Mouse (Mus musculus) left cerebral cortex, postnatal 4 days (tissue): ENCODE measurements around the gene Traip. TPM values are rescaled to one million over a fixed set of nuclear protein-coding genes. Genes with fewer than 3 reads are reported as not detected.
"Not testable (repeated sequence)": the region's sequence is repeated elsewhere in the genome, so short reads cannot be mapped to it uniquely, and the experiment has no call there.

Source experiments
- DNase-seq: peaks from one replicate; pipeline ENCODE4 v3.0.0-alpha.2; 2022
- intact Hi-C: fragments of 180-260 bp; cut with DNase I; formaldehyde crosslinking; loops from one replicate; pipeline ENCODE4 v1.15.1; 2025
- total RNA-seq, 2 experiments: library from RNA; stranded (reverse); gene quantifications; 2 replicates each; pipeline ENCODE4 v1.2.3; 2021

Traip gene
- total RNA-seq, 2 experiments from 2014 or later = 21.2 to 21.3 TPM

GRCm38 (mm10) chr9:107992197-107992596 lies 42.3 kb downstream of the Traip start, which contains the start of gene Cdhr4:
TSS of gene Cdhr4 (plus strand) at chr9:107992497.
- intact Hi-C loops = no loop called here

DNA sequence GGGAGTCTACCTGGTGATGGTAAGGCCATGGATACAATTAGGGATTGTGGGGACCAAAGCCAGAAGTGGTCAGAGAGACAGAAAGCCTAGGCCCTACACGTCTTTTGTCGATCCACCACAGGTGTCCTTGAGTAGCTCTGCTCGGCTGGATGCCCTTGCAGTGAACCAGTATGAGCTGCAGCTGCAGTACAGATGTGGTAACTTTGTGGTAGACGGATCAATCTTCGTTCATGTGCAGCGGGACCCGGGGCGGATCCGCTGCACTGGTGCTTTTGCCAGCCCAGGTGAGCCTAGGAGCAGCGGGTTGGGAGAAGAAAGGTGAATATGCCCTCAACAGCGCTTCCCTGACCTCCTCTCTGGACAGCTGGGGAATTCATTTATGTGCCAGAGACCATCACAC lies 43.1 kb downstream of the Traip start:
- intact Hi-C loops = no loop called here
- DNase-seq = no peak

More at GRCm38 (mm10) chr9:107992197-107992596, 42.3 kb downstream of the Traip start, which contains the start of gene Cdhr4:
- DNase-seq = no peak

- intact Hi-C loops = no loop called here
- DNase-seq = no peak
These were observed 44.5 kb downstream of the Traip start for GRCm38 (mm10) chr9:107994464-107994863.

DNA sequence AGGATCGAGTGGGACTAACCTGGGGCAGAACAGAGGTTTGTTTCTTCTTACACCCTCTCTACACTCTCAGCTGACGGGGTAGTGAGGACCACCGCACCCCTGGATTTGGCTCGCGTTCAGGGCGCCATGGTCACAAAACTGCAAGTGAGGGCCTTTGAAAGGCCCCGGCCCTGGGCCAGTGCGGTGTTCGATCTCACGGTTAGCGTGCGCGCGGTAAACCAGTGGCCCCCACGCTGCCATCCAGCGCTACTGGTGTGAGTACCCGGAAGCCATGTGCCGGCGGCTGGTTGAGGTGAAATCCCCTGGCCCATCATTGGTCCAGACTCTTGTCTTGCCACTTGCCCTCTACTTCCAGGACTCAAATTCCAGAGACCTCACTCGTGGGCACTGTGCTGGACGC lies 45.6 kb downstream of the Traip start:
- intact Hi-C loops = no loop called here
- no peak for DNase-seq

DNA sequence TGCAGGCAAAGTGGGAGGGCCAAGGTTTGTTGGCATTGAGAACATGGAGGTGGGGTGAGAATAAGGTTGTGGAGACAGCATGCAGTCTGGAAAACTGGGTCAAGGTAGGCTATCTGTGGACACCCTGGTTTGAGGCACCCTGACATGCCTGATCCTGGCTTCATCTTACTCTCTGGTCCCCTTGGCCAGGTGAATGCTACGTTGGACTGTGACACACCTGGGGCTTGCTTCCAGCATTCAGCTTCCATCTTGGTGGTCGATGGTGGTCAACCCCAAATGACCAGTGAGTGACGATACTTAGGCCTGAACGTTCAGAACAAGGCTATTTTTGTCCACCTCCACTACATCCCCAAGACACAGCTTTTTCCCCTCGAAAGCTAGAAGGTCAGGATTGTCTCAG lies 46.1 kb downstream of the Traip start, which contains the start of gene Gm20662:
Gm20662 (plus strand) TSS at position 301 of the 400 bp plus-strand sequence.
- no peak for DNase-seq
- intact Hi-C loops = no loop called here

DNA sequence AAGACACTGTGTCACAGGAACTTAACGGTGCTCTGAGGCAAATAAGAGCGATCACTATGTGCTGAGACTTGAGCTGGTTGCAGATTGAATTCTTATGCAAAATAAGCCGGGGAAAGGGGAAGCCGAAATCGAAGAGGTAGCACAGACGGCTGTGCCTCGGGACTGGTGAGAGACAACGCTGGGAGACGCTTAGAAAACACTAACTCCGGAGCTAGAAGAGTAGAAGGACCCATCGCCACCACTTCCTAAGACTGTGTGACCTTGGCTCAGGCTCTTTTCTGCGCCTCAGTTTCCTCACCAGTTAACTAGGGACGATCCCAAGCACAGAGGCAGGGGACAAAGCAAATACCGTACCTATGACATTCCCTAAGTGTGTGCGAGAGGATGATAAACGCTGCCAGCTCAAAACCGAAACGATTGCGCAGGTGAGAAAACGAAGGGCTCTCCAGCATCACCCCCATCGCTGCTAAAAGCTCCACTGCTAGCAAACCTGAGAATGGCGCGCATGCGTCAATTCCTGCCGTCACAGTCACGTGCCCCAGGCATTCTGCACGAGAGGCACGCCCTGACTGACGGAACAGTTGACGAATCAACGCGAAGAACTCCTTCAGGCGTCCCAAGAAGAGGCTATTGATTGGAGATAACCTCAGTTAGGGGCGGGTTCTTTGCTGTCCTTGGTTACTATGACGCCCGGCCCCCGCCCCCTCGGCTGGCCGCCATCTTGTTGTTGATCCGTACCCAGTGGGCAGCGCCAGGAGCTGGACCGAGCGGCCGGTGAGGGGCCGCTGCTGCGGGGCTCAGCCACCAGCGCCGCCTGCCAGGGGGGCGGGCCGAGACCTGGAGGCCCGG lies 52.2 kb downstream of the Traip start, which contains the start of gene Ip6k1:
Ip6k1 (plus strand) TSS at position 580 of the 849 bp plus-strand sequence.
- intact Hi-C loops = no loop called here
- peak; percentile 100 for DNase-seq

DNA sequence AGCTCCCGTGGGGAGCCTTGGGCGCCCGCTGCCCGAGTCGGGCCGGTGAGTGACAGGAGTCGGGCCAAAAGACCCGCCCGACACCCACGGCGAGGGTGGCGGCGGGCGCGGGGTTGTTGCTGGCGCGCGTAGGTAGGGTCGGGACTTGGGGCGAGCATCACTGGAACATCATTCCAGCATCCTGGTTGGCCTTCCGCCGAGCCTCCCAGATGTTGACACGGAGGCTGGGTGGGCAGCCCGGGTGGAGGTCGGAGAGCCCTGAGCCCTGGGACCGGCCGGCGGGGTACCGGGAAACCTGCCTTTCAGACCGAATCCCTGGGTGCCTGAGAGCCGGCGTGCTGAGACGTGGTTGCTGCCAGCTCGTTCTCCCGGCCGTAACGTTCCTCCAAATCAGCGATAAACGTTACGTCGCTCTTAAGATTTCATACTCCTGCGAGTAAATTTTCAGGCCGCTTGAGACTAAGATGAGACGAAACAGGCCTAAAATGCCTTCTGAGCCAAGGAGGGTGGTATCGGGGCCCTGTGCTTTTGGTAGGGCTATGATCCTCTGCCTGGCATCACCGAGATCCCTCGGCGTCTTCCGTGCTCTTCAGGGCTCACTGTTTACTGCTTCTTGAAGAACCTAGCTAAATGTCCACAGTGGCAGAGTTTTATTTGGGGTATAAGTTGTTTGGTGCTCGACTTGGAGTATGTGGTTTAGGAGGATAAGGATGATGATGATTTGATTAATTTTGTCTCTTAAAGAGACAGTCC lies 53.0 kb downstream of the Traip start:
- intact Hi-C loops = no loop called here
- DNase-seq = no peak

DNA sequence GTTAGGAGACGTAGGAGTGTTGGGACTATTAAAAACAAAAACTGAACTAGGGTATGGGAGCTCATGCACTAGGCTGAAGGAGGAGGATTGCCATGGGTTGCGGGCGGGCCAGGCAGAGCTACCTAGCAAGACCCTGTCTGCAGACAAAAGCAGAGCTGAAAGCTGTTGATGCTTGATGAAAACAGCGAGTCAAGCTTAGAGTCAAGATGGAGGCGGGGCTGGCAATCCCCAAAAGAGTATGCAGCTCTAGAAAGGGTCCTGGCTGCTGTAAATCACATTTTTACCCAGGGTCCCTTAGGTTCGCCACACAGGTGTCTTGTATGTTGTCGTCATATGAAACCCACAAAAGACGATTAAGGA lies 53.6 kb downstream of the Traip start:
- intact Hi-C loops = no loop called here
- DNase-seq = peak; percentile 15

DNA sequence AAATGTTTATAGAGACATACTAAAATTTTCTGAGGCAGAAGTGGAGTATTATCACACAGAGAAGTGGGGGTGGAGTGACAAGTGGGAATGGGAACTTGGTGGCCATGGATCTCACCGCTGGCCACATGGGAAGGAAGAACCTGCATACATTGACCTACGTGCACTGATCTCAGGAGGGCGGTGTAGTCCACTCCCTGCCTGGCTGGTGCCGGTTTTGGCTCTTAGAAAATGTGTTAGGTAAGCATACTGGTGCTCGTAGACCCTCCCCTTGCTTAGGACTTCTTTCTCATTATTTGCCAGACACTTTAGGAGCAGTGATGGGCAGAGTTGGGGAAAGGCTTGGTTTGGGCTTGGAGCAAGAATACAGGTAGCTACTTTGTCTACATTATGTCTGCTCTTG lies 58.1 kb downstream of the Traip start:
- intact Hi-C loops = no loop called here
- DNase-seq = no peak

GRCm38 (mm10) chr9:108010385-108010784 lies 60.4 kb downstream of the Traip start:
- DNase-seq = no peak
- intact Hi-C loops = no loop called here

GRCm38 (mm10) chr9:108013577-108013976 lies 63.6 kb downstream of the Traip start:
- intact Hi-C loops, DNase-seq: not testable (repeated sequence)

- intact Hi-C loops = no loop called here
- DNase-seq = no peak
These were observed 67.2 kb downstream of the Traip start for GRCm38 (mm10) chr9:108017127-108017526.

DNA sequence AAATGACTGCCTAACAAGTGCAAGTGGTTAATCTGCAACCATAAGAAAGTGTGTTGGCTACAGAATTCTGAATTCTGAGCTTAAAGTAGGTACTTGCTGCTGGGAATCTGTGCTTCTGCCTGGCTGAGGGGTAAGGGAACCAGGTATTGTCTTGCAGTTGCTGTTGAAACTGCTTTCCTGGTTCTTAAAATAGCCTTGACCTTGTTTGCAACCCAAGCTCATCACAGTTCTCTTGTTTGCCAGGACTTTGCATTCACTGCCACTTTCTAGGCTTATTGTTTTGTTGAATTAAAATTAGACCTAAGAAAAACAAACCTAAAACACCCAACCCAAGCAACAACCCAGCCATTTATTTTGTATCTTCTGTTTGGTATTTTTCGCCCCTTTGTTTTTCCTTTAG lies 70.8 kb downstream of the Traip start:
- no peak for DNase-seq
- intact Hi-C loops = no loop called here

Other genes with a start within 250 kb of the Traip start
- 10 to 100 TPM; 44.6 to 52.6 TPM for gene Sema3f, start 239.7 kb upstream of the Traip start, total RNA-seq
- 100 to 1,000 TPM; 194 to 195 TPM for gene Rbm5, start 179.1 kb upstream of the Traip start, total RNA-seq
- 10 to 100 TPM; 73.4 to 79.0 TPM for gene Rbm6, start 76.9 kb upstream of the Traip start, total RNA-seq
- 10 to 100 TPM; 15.2 to 16.1 TPM for gene Mon1a, start 62.0 kb upstream of the Traip start, total RNA-seq
- 1 to 10 TPM; 2.2 to 3.6 TPM for gene Mst1r, start 43.3 kb upstream of the Traip start, total RNA-seq
- gene Actl11, start 21.7 kb upstream of the Traip start, total RNA-seq = not detected
- gene Camkv, start 14.5 kb upstream of the Traip start, total RNA-seq = 100 to 1,000 TPM; 333 to 354 TPM
- 1 to 10 TPM; 2.1 to 3.5 TPM for gene Uba7, start 25.4 kb downstream of the Traip start, total RNA-seq
- 1 to 10 TPM in 1 of 2 experiments, under 1 TPM in 1; 0.44 to 1.3 TPM for gene Gm20661, start 32.9 kb downstream of the Traip start, total RNA-seq
- 10 to 100 TPM in 1 of 2 experiments, 1 to 10 TPM in 1; 9.4 to 10.4 TPM for gene Inka1, start 35.7 kb downstream of the Traip start, total RNA-seq
- 1 to 10 TPM; 1.0 to 2.3 TPM for gene Cdhr4, start 42.4 kb downstream of the Traip start, total RNA-seq
- 1 to 10 TPM; 1.3 to 2.5 TPM for gene Gm20662, start 46.2 kb downstream of the Traip start, total RNA-seq
- 100 to 1,000 TPM; 153 to 160 TPM for gene Ip6k1, start 52.4 kb downstream of the Traip start, total RNA-seq
- gene Gmppb, start 99.1 kb downstream of the Traip start, total RNA-seq = 10 to 100 TPM; 15.2 to 15.5 TPM
- gene Amigo3, start 103.0 kb downstream of the Traip start, total RNA-seq = 1 to 10 TPM; 1.6 to 2.8 TPM
- gene Mst1, start 130.3 kb downstream of the Traip start, total RNA-seq = not detected
- 10 to 100 TPM; 92.5 to 93.8 TPM for gene Rnf123, start 133.2 kb downstream of the Traip start, total RNA-seq
- 10 to 100 TPM; 46.1 to 50.1 TPM for gene Apeh, start 144.5 kb downstream of the Traip start, total RNA-seq
- 10 to 100 TPM; 70.4 to 74.5 TPM for gene Bsn, start 240.2 kb downstream of the Traip start, total RNA-seq